Mouse (Mus musculus) olfactory bulb, adult 2 months (tissue): ENCODE measurements around the gene Slc13a2. TPM values are rescaled to one million over a fixed set of nuclear protein-coding genes. Genes with fewer than 3 reads are reported as not detected.
A peak's percentile ranks its signal among the peaks of the same experiment; 100 is the strongest.

Source experiments
- H3K27ac ChIP-seq: fragments of 200-500 bp; 2 replicates; pipeline ENCODE4 v1.5.1; 2012; ENCODE audit warnings: low read depth, low read length; ENCODE audit not compliant: insufficient read depth
- H3K4me1 ChIP-seq: fragments of 200-500 bp; 2 replicates; pipeline ENCODE4 v1.6.1; 2012; ENCODE audit warnings: low read length; ENCODE audit not compliant: control insufficient read depth, insufficient read depth
- H3K4me3 ChIP-seq: fragments of 200-500 bp; 2 replicates; pipeline ENCODE4 v1.5.1; 2012; ENCODE audit warnings: mild to moderate bottlenecking, low read depth, low read length, moderate library complexity; ENCODE audit not compliant: insufficient read depth
- CTCF ChIP-seq: fragments of 200-500 bp; IDR thresholded peaks from 2 replicates; pipeline ENCODE4 v1.5.1; 2012; ENCODE audit warnings: low read depth, mild to moderate bottlenecking, low read length, moderate library complexity; ENCODE audit not compliant: insufficient read depth
- POLR2A ChIP-seq: fragments of 200-500 bp; IDR thresholded peaks from 2 replicates; pipeline ENCODE4 v1.6.1; 2012; ENCODE audit warnings: mild to moderate bottlenecking, low read depth, low read length, moderate library complexity; ENCODE audit not compliant: insufficient read depth
- WGBS: fragments of 180-500 bp; shearing (Covaris S2); methylation state at CpG from one replicate; pipeline ENCODE4 v1.1.7; 2018; 5-methylcytosine and 5-hydroxymethylcytosine counted together
- polyA plus RNA-seq: library from polyadenylated mRNA; stranded (reverse); fragments of >200 nt; gene quantifications from 2 replicates; pipeline ENCODE4 v1.2.4, GENCODE M21; 2012; ENCODE audit warnings: low replicate concordance; ENCODE audit not compliant: missing spikeins, insufficient read depth, insufficient read length

Gene Slc13a2
- polyA plus RNA-seq, 1 experiment: not detected

DNA sequence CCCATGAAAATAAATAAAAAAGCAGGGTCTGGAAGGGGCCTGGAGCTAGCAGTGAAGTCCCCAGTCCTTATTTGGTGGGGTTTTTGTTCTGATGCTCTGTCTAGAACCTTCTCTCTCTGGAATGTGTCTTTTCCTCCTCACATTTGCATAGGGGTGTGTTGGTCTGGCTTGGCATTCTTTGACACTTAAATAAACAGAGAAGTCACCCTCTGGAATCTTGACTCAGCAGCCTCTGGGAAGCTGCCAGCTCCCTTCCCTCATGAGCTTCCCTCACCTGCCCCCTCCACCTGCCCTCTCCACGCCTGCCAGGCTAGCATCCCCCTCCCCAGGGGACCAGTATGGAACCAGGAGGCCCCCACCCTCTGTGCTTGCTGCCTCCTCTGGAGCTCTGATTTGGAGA, 51.6 kb downstream of the Slc13a2 start:
- TF ChIP-seq CTCF: no peak
- TF ChIP-seq POLR2A: no peak
- no peaks in the 10 kb centered on the region for H3K4me1 ChIP-seq
- no peak overlapping the region for H3K4me3 ChIP-seq
- H3K27ac ChIP-seq: no peak overlapping the region
- WGBS: 65% methylated on average over 1 of the region's 1 CpGs

DNA sequence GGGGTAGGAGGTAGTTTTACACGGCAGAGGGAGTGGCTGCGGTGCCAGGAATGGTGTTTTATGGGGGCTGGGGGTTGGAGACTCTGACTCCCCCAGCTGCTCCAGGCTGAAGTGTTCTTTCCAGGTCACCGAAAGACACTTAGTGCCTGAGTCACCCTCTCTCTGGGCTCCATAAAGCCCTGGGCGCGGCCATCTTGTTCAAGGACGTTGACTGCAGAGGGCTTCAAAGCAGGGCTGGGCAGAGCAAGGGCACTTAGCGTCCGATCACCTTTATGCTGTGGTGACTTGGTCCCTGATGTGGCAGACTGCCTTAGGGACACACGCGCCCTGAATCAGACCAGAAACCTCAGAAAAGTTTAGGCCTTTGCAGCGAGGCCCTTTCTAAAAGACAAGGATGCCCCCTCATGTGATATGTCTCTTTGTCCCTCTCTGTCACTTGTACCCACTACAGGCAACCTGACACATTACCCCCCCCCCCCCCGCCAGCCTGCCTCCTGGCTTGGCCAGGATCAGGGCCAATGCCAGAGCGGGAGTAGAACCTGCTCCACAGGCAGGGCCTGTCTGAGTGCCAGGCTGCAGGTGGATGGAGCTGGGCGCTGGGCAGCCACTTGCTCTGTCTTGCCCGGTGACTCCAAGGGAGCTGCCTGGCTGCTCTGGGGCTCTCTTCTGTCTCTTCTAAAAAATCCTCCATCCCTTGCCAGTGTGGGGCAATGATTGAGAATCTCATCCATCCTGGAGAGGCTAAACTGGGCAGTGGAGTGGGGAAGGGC, 54.4 kb downstream of the Slc13a2 start:
- no peaks in the 10 kb centered on the region for H3K4me1 ChIP-seq
- 97% methylated on average over 15 of the region's 15 CpGs for WGBS
- H3K27ac ChIP-seq: no peak overlapping the region
- TF ChIP-seq CTCF (no peak), POLR2A (no peak)
- H3K4me3 ChIP-seq: no peak overlapping the region

DNA sequence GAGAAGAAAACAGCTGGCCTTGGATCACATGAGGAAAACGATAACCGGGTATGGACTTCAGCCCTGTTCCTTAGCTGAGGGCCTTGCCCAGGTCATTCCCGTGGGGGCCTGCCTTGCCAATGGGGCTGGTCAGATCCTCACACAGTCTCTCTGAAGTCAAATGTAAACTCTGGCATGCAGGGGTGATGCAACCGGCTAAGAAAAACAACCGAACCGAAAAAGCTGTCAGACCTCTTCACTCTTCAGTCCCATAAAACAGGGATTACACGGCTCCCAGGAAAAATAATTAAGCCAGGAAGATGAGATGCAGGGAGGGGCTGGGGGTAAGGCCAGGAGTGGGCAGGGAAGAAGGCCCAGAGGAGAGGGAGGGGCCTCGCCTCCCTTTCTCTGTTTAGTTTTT, 57.9 kb downstream of the Slc13a2 start:
- Histone ChIP-seq H3K4me3 (no peak overlapping the region), H3K27ac (no peak overlapping the region), H3K4me1 (no peaks in the 10 kb centered on the region)
- 70% methylated on average over 8 of the region's 8 CpGs for WGBS
- no peak for TF ChIP-seq POLR2A
- TF ChIP-seq CTCF: no peak

DNA sequence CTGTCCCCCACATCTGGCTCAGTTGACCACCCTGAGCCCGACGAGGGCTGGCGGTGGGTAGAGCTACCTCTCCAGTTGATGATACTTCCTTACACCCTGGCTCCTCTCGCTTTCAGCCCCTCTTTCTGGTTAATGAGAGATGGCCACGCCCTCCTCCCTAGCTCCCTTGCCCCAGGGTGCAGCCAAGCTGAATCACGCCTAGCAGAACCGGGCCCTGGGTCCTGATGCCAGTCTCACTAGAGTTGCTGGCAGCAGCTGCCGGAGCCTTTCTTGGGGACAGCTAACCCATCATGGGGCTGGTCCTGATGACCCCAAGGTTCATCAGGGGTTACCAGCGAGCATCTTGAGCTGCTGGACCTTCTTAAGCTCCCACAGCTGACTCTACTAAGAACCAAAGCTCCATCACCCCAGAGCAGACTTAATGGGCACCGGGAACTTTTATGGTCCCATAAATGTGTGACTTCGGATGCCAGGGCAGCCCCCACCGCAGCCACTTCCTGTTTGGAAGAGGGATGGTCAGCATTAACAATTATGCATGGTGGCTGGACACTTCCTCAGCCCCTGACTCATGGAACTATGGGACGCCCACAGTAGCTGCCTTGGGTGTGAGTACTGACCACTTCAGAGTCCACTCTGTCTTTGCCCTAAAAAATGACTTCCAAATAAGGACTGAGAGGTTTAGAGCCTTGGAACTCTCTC, 58.6 kb downstream of the Slc13a2 start:
- Histone ChIP-seq H3K4me1 (no peaks in the 10 kb centered on the region), H3K27ac (no peak overlapping the region), H3K4me3 (no peak overlapping the region)
- TF ChIP-seq POLR2A (no peak), CTCF (no peak)
- WGBS: 87% methylated on average over 13 of the region's 13 CpGs

DNA sequence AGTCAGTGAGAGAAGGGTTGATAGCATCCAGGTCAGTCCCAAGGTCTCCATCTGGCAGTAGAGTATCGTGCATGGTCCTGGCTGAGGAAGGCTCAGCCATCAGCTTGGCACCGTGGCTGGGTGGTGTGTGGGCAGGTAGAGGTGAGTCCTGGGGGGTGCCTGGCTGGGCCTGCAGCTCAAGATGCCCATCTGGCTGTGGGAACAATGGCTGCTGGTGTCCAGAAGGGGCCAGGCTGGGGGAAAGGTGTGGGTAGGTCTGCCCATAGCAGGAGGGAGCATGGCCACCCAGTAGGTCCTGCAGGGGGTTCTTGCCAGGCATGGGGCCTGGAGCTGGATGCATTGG, 61.3 kb downstream of the Slc13a2 start:
- Histone ChIP-seq H3K4me1 (no peaks in the 10 kb centered on the region), H3K4me3 (no peak overlapping the region), H3K27ac (no peak overlapping the region)
- no peak for TF ChIP-seq POLR2A
- no peak for TF ChIP-seq CTCF
- WGBS: 65% methylated on average over 2 of the region's 2 CpGs

DNA sequence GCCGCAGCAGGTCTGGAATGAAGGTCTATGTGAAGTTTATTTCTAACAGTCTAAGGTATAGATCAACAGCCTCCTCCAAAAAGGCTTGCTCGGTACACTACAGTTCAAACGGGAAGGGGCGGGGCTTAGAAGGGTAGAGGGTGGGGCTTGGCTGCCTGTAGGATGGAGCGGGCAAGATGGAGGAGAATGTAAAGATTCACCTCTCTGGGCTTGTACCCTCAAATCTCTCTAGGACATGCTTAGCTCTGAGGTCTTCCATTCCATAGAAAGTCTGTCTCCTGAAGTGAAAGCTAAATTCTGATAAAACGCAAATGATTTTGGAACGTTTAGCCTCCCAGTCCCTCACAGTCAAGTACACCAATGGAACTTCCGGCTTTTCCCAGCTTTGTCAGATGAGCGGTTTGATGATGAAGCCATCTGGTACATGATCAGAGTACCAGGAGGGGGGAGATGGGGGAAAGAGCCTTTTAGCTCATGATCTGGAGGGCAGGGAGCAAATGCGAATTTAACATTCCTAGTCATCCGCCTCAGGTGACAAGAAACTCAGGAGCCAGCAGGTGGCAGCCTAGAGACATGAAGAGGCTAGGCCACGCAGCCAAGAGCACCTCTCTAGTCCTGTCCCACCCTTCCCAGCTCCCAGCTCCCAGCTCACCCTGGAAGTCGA, 61.8 kb downstream of the Slc13a2 start:
- Histone ChIP-seq H3K4me3 (peak overlapping the region; percentile 29), H3K27ac (no peak overlapping the region), H3K4me1 (no peaks in the 10 kb centered on the region)
- 14% methylated on average over 13 of the region's 13 CpGs for WGBS
- TF ChIP-seq CTCF (peak; percentile 55; the same call in 1 of the 2 replicates), POLR2A (no peak)

DNA sequence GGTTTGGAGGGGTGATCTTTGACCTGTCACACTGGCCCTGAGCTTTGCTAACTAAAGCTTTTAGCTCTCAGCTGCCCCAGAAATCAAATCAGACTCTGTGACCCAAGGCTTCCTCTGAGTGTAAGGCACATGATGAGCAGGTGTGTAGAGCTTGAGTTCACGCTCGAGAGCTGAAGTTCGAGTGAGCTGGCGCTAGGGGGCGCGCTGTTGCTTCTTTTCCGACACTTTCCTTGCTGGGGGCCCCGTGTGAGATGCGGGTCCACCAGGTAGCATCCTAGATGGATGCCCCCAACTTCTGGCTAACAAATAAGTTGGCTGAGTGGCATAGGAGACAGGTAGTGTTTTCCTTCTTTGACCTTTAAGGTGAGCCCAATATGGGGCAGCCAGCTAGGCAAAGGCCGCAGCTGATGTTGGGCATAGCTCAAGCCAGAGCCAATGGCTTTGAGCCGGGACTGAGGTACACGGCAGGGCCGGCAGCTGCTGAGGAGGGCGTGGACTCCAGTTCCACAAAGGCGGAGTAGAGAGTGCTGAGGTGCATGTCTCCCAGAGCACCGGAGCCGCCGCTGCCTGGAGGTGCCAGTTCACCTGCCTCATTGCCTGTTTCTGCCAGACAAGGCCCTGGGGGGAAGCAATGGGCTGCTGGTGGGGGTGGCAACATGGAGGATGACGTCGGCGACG, 63.5 kb downstream of the Slc13a2 start:
- peak; percentile 74 for TF ChIP-seq CTCF
- TF ChIP-seq POLR2A: no peak
- H3K4me1 ChIP-seq: no peaks in the 10 kb centered on the region
- no peak overlapping the region for H3K27ac ChIP-seq
- no peak overlapping the region for H3K4me3 ChIP-seq
- WGBS: 21% methylated on average over 22 of the region's 22 CpGs

DNA sequence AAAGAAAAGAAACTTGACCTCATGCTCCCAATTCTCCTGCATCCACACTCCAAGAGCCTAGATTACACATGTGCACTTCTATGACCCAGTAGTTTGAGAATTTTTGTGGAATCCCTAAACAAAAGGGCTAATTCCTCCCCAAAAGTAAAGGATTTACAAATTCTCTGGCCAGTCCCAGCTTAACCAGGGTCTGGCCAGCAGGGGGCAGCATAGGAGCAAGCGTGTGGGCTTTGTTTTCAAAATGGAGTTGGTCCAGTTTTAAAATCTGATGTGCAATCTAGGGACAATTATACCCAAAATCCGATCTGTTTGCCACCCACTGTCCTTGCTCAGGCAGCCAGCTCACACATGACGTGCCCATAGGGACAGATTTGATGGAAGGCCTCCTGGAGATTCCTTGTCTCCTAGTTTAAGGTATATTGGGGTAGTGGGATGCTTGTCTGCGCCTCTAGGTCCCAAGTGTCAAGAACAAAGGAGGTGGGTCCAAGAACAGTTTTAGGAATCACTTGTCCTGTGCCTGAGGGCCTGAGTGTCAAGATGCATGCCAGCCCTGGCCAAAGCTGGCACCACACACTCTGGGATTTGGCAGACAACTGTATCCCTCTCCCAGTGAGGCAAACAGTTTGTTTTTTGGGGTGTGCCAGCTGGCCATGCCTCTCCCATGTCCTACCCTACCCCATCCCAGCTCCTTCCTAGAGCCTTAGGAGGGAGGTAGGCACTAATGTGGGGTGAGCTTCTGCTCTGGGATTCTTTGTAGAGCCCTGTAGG, 66.4 kb downstream of the Slc13a2 start:
- no peak overlapping the region for H3K27ac ChIP-seq
- no peak overlapping the region for H3K4me3 ChIP-seq
- 40% methylated on average over 4 of the region's 4 CpGs for WGBS
- H3K4me1 ChIP-seq: no peaks in the 10 kb centered on the region
- TF ChIP-seq CTCF (peak; percentile 55; the same call in 1 of the 2 replicates), POLR2A (no peak)
